Mouse (Mus musculus): ENCODE measurements at regions not wholly inside any gene's neighbourhood (a gene's known extent, or its start where the extent isn't known, plus 50 kb on each side); places are given as distances from the start of the nearest gene placed in this dataset.

DNA sequence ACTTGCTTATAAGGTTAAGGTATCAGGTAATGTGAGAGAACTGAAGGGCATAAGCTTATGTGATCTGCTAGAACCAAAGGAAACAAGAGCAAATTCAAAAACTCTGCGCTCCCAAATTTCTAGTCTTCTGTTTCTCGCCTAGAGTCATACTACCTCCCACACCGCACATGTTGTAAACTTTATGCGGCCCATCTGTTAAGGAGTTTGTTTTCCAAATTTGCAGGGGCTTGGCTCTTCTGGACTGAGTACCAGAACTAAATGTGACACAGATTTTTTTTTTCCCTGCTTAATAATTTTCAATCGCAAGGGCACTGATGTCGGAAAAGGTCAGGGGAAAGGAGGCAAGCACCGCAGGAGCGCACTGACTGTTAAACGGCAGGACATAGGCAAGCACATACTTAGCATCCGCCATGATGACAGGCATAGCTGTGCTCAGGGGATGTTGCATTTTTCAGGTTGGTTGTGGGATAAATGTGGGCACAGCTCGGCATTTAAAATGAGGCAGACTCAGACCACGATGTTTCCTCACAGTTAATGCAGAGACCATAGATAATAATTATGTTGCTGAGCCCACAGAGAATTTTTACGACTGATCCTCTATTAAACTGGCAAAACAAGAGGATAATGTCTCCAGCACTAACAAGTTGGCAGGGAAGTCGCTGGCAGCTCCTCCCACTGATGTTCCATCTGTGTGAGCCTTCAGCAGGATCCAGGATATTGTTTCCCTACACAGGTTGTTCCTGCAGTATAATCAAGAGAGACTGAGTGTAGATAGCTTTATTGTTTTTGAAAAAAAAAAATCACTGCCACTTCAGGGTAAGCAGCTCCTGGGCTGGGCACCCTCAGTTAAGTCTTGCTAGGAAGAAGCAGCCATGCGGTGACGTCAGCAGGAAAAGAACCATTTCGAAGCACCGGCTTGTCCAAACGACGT lies 428.2 kb upstream of the Atp2b1 start:
- Histone ChIP-seq H3K27ac (ENCODE audit: low read depth, low read length) (no peak overlapping the region), H3K4me2 (ENCODE audit: low read depth) (no peak overlapping the region), H3K4me3 (ENCODE audit: low read depth, low read length) (no peak overlapping the region), H3K36me3 (ENCODE audit: control insufficient read depth, insufficient read depth, low read length) (no peaks in the 10 kb centered on the region), H3K27me3 (ENCODE audit: control insufficient read depth, insufficient read depth, low read length) (no peaks in the 10 kb centered on the region), H3K9ac (ENCODE audit: low read length) (no peak overlapping the region), H3K4me1 (ENCODE audit: control insufficient read depth, insufficient read depth, low read length) (no peaks in the 10 kb centered on the region), H3K9me3 (ENCODE audit: control insufficient read depth, low read length) (no peaks in the 10 kb centered on the region)
- DNase-seq (ENCODE audit: low spot score), result no peak
- WGBS, result 85% methylated on average over 20 of the region's 20 CpGs
- ATAC-seq (ENCODE audit: insufficient read depth, low FRiP score, low TSS enrichment), result no peak

DNA sequence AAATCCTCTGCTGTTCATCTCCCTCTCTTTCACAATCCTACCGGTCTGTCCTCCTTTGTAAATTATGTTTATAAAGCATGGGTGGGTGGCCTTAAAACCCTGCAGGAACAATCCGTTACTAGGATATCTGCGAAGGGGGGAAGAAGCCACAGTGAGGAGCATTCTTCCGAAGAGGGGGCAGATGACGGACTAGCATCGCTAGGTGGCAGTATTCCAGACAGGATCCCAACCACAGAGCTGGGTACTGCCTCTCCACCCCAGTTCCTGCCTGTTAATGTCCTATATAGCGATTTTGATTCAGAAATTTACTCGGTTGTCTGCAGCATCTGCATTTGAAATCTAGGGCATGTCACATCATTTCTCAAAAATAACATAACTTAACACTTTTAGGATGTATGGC lies 419.9 kb upstream of the Atp2b1 start:
- DNase-seq (ENCODE audit: low spot score), result peak; percentile 65
- H3K36me3 ChIP-seq (ENCODE audit: control insufficient read depth, insufficient read depth, low read length), result no peaks in the 10 kb centered on the region
- H3K27me3 ChIP-seq (ENCODE audit: control insufficient read depth, insufficient read depth, low read length), result no peaks in the 10 kb centered on the region
- no peak overlapping the region for H3K27ac ChIP-seq (ENCODE audit: low read depth, low read length)
- no peak overlapping the region for H3K9ac ChIP-seq (ENCODE audit: low read length)
- no peaks in the 10 kb centered on the region for H3K9me3 ChIP-seq (ENCODE audit: control insufficient read depth, low read length)
- 21% methylated on average over 8 of the region's 8 CpGs for WGBS
- H3K4me1 ChIP-seq (ENCODE audit: control insufficient read depth, insufficient read depth, low read length), result no peaks in the 10 kb centered on the region
- peak; percentile 69; the same call in 1 of the 2 replicates for ATAC-seq (ENCODE audit: insufficient read depth, low FRiP score, low TSS enrichment)
- H3K4me2 ChIP-seq (ENCODE audit: low read depth), result no peak overlapping the region
- H3K4me3 ChIP-seq (ENCODE audit: low read depth, low read length), result no peak overlapping the region

DNA sequence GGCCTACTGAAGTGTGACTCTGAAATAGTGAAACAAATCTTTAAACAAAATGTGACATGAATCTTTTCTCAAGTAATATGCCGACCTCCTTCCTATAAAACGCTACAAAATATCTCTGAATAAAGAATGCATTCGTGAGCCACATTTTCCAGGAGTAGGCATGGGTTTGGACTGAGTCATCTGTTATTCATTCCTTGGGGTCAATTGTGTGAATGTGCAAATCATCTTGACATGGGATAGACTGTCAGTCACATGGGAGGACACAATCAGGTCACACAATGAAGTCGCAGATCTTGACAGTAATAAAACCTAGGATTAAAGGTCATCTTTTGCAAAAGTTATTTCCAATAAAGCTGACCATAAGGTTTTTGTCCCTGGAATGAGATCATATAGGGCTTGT lies 418.0 kb upstream of the Atp2b1 start:
- H3K9ac ChIP-seq (ENCODE audit: low read length), result no peak overlapping the region

DNA sequence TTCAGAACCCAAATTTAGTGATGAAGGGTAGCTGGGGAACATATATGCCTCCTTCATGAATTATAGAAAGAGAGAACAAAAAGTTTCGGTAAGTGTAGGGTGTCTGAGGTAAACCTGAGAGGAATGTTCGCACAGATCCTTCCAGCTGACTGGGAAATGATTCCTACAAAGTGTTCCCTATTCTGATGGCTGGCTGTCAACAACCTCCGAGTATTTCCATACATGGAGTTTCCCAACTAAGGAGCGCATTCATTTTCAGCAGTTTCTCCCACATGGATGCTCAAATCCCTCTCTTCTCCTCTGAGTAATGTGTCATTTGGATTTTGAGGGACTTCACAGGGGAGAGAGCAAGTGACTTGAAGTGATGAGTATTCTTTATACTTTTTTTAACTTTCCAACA lies 413.9 kb upstream of the Atp2b1 start:
- 93% methylated on average over 4 of the region's 4 CpGs for WGBS

More for the DNA sequence above, 418.0 kb upstream of the Atp2b1 start:
- ATAC-seq (ENCODE audit: insufficient read depth, low FRiP score, low TSS enrichment) (no peak), DNase-seq (ENCODE audit: low spot score) (no peak)
- H3K27me3 ChIP-seq (ENCODE audit: control insufficient read depth, insufficient read depth, low read length), result no peaks in the 10 kb centered on the region
- no peaks in the 10 kb centered on the region for H3K36me3 ChIP-seq (ENCODE audit: control insufficient read depth, insufficient read depth, low read length)
- no peaks in the 10 kb centered on the region for H3K4me1 ChIP-seq (ENCODE audit: control insufficient read depth, insufficient read depth, low read length)
- no peaks in the 10 kb centered on the region for H3K9me3 ChIP-seq (ENCODE audit: control insufficient read depth, low read length)
- H3K4me2 ChIP-seq (ENCODE audit: low read depth), result no peak overlapping the region
- WGBS, result 75% methylated on average over 4 of the region's 4 CpGs
- no peak overlapping the region for H3K4me3 ChIP-seq (ENCODE audit: low read depth, low read length)
- no peak overlapping the region for H3K27ac ChIP-seq (ENCODE audit: low read depth, low read length)

DNA sequence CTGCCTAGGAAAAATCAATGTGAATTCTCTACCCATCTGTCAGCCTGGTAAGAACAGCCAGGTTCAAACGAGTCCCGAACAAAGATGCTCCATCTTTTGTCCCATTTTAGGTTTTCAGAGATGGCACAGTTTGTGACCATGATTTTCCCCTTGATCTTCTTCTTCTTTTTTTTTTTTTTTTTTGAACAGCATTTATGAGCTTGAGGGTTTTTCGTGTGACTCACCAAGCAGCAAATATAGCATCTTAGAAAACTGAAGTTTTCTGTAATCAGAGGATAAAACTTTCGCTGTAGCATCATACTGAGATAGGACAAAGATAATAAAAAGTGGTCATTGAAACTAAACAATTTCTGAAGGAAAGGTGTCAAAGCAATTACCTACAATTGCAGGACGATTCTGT lies 412.6 kb upstream of the Atp2b1 start:
- no peak overlapping the region for H3K9ac ChIP-seq (ENCODE audit: low read length)
- no peak overlapping the region for H3K4me2 ChIP-seq (ENCODE audit: low read depth)
- no peak overlapping the region for H3K4me3 ChIP-seq (ENCODE audit: low read depth, low read length)
- no peaks in the 10 kb centered on the region for H3K27me3 ChIP-seq (ENCODE audit: control insufficient read depth, insufficient read depth, low read length)
- no peaks in the 10 kb centered on the region for H3K36me3 ChIP-seq (ENCODE audit: control insufficient read depth, insufficient read depth, low read length)
- H3K4me1 ChIP-seq (ENCODE audit: control insufficient read depth, insufficient read depth, low read length), result no peaks in the 10 kb centered on the region
- no peak for ATAC-seq (ENCODE audit: insufficient read depth, low FRiP score, low TSS enrichment)
- no peaks in the 10 kb centered on the region for H3K9me3 ChIP-seq (ENCODE audit: control insufficient read depth, low read length)
- 82% methylated on average over 5 of the region's 5 CpGs for WGBS
- DNase-seq (ENCODE audit: low spot score), result no peak
- no peak overlapping the region for H3K27ac ChIP-seq (ENCODE audit: low read depth, low read length)

More for the DNA sequence above, 413.9 kb upstream of the Atp2b1 start:
- H3K27ac ChIP-seq (ENCODE audit: low read depth, low read length), result no peak overlapping the region
- H3K9ac ChIP-seq (ENCODE audit: low read length), result no peak overlapping the region
- no peaks in the 10 kb centered on the region for H3K4me1 ChIP-seq (ENCODE audit: control insufficient read depth, insufficient read depth, low read length)
- no peaks in the 10 kb centered on the region for H3K27me3 ChIP-seq (ENCODE audit: control insufficient read depth, insufficient read depth, low read length)
- H3K4me3 ChIP-seq (ENCODE audit: low read depth, low read length), result no peak overlapping the region
- DNase-seq (ENCODE audit: low spot score), result no peak
- no peak for ATAC-seq (ENCODE audit: insufficient read depth, low FRiP score, low TSS enrichment)
- H3K36me3 ChIP-seq (ENCODE audit: control insufficient read depth, insufficient read depth, low read length), result no peaks in the 10 kb centered on the region
- H3K9me3 ChIP-seq (ENCODE audit: control insufficient read depth, low read length), result no peaks in the 10 kb centered on the region
- H3K4me2 ChIP-seq (ENCODE audit: low read depth), result no peak overlapping the region

DNA sequence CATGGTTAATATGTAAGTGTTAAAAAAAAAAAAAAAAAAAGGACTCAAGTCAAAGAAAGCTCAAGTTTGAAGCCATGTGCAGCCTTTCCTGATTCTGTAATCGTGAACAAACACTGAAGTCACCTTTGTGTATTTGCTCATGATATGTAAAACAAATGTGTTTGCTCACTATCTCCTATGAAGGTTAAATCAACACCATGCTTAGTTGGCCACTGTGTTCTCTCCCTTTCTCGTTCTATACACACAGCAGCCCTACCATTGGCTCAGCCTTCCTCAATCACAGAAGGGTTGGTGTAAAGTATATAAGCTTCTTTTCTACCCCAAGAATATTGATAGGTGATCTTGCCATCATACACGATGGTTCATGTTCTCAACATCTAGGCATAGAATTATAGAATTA lies 409.7 kb upstream of the Atp2b1 start:
- no peak for ATAC-seq (ENCODE audit: insufficient read depth, low FRiP score, low TSS enrichment)
- Histone ChIP-seq H3K27ac (ENCODE audit: low read depth, low read length) (no peak overlapping the region), H3K4me1 (ENCODE audit: control insufficient read depth, insufficient read depth, low read length) (no peaks in the 10 kb centered on the region), H3K4me3 (ENCODE audit: low read depth, low read length) (no peak overlapping the region), H3K4me2 (ENCODE audit: low read depth) (no peak overlapping the region), H3K9me3 (ENCODE audit: control insufficient read depth, low read length) (no peaks in the 10 kb centered on the region), H3K27me3 (ENCODE audit: control insufficient read depth, insufficient read depth, low read length) (no peaks in the 10 kb centered on the region), H3K36me3 (ENCODE audit: control insufficient read depth, insufficient read depth, low read length) (no peaks in the 10 kb centered on the region), H3K9ac (ENCODE audit: low read length) (no peak overlapping the region)
- 91% methylated on average over 3 of the region's 3 CpGs for WGBS
- DNase-seq (ENCODE audit: low spot score), result no peak

DNA sequence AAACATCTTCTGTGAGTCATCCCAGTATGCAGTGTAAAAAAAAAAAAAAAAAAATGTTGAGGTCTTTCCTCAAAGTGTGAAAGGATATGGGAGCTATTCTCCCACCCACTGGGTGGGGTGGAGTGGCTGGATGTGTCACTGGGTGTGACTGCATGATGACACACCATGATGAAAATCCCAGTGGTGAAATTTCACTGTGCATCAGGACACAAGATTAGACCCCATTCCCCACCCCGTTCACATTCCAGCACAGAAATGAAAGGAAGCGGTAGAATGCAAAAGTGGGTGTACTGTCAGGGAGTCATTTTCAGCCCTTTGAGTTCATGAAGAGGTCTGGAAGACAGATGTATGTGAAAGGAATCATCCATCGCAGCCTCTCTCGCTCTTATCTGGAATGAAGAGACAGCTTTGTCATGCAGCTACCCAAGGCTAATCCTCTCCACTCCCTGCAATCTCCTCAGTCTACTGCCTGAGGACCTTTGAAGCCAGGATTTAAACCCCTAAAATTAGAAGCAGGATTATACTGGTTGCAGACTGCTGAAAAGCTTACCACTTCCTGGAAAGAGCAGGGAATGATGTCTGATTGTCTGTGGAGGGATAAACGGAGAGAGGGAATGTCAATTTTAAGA lies 405.6 kb upstream of the Atp2b1 start:
- no peaks in the 10 kb centered on the region for H3K9me3 ChIP-seq (ENCODE audit: control insufficient read depth, low read length)

DNA sequence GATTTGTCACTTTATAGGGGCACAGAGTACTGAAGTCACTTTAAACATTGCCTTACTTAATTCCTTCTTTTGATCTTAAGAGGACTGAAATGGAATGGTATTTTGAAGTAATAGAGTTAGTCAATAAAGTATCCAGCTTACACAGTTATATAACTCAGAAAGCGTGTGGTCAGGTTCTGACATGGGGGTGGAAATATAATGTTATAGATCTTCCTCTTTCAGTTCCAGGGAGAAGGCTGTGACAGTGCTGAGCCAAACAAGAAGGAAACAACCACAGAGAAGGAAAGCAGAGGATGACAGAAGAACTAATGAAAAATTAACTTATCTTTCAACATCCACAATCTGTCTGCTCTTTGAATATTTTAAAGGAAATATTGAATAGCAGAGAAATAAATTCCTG lies 399.4 kb upstream of the Atp2b1 start:
- no peak for ATAC-seq (ENCODE audit: insufficient read depth, low FRiP score, low TSS enrichment)
- no peak overlapping the region for H3K9ac ChIP-seq (ENCODE audit: low read length)
- no peaks in the 10 kb centered on the region for H3K9me3 ChIP-seq (ENCODE audit: control insufficient read depth, low read length)
- no peaks in the 10 kb centered on the region for H3K4me1 ChIP-seq (ENCODE audit: control insufficient read depth, insufficient read depth, low read length)
- DNase-seq (ENCODE audit: low spot score), result no peak
- H3K4me3 ChIP-seq (ENCODE audit: low read depth, low read length), result no peak overlapping the region
- no peaks in the 10 kb centered on the region for H3K36me3 ChIP-seq (ENCODE audit: control insufficient read depth, insufficient read depth, low read length)
- WGBS, result 85% methylated on average over 1 of the region's 1 CpGs
- no peak overlapping the region for H3K27ac ChIP-seq (ENCODE audit: low read depth, low read length)
- no peaks in the 10 kb centered on the region for H3K27me3 ChIP-seq (ENCODE audit: control insufficient read depth, insufficient read depth, low read length)
- H3K4me2 ChIP-seq (ENCODE audit: low read depth), result no peak overlapping the region

More for the DNA sequence above, 405.6 kb upstream of the Atp2b1 start:
- DNase-seq (ENCODE audit: low spot score), result no peak
- H3K4me1 ChIP-seq (ENCODE audit: control insufficient read depth, insufficient read depth, low read length), result no peaks in the 10 kb centered on the region
- H3K4me2 ChIP-seq (ENCODE audit: low read depth), result no peak overlapping the region
- H3K27me3 ChIP-seq (ENCODE audit: control insufficient read depth, insufficient read depth, low read length), result no peaks in the 10 kb centered on the region
- H3K27ac ChIP-seq (ENCODE audit: low read depth, low read length), result no peak overlapping the region
- no peaks in the 10 kb centered on the region for H3K36me3 ChIP-seq (ENCODE audit: control insufficient read depth, insufficient read depth, low read length)
- no peak overlapping the region for H3K9ac ChIP-seq (ENCODE audit: low read length)
- 59% methylated on average over 5 of the region's 5 CpGs for WGBS
- ATAC-seq (ENCODE audit: insufficient read depth, low FRiP score, low TSS enrichment), result no peak
- no peak overlapping the region for H3K4me3 ChIP-seq (ENCODE audit: low read depth, low read length)

DNA sequence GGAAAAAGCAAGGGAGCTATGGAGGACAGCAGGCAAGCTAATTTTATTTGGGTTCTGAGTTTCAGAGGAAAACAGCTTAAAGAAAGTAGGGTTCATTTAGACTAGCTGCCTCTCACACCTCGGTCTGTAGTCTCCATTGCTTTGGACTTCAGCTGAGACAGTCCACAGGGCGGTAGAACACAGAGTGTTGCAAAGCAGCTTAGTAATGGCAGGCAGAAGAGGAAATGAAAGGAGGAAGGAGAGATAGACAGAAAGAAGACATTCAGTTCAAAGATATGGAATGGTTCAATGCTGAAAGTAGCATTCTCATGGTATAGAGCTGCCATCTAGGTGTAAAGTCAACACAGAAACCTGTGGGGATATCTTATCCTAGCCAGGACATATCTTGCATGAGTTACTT lies 396.6 kb upstream of the Atp2b1 start:
- H3K27ac ChIP-seq (ENCODE audit: low read depth, low read length), result no peak overlapping the region

More for the DNA sequence above, 396.6 kb upstream of the Atp2b1 start:
- DNase-seq (ENCODE audit: low spot score) (no peak), ATAC-seq (ENCODE audit: insufficient read depth, low FRiP score, low TSS enrichment) (no peak)
- no peak overlapping the region for H3K4me2 ChIP-seq (ENCODE audit: low read depth)
- no peaks in the 10 kb centered on the region for H3K9me3 ChIP-seq (ENCODE audit: control insufficient read depth, low read length)
- H3K36me3 ChIP-seq (ENCODE audit: control insufficient read depth, insufficient read depth, low read length), result no peaks in the 10 kb centered on the region
- no peaks in the 10 kb centered on the region for H3K4me1 ChIP-seq (ENCODE audit: control insufficient read depth, insufficient read depth, low read length)
- H3K9ac ChIP-seq (ENCODE audit: low read length), result no peak overlapping the region
- H3K4me3 ChIP-seq (ENCODE audit: low read depth, low read length), result no peak overlapping the region
- no peaks in the 10 kb centered on the region for H3K27me3 ChIP-seq (ENCODE audit: control insufficient read depth, insufficient read depth, low read length)
- WGBS, result 96% methylated on average over 2 of the region's 2 CpGs

Data from neural tube, embryonic 11.5 days (tissue).